Mouse (Mus musculus) liver, postnatal 0 days (tissue): Measurements from ENCODE around the gene Dlg2.

Experiments used
- CTCF ChIP-seq: sonication (generic); IDR thresholded peaks from 2 replicates; pipeline ENCODE4 v1.5.1; 2016; ENCODE audit warnings: antibody characterized with exemption, low read depth
- EP300 ChIP-seq: IDR thresholded peaks from 2 replicates; pipeline ENCODE4 v1.6.1; 2016; ENCODE audit warnings: antibody characterized with exemption, low read depth, mild to moderate bottlenecking

DNA sequence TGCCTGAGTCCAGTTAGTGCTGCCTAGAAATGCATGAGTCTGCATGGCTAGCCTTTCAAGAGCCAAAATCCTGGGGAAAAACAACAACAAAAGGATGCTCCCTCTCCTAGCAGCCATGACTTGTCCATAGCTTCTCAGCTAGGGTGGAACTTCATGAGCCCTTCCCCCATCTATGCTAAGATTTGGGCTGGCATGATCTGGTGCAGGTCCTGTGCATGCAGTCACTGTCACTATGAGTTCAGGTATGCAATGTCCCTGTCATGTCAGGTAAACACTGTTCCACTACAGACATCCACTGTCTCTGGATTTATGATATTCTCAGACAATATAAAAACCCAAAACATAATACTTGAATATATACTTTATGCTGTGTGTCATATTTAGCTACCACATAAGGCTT, 1563.7 kb downstream of the Dlg2 start:
- TF ChIP-seq CTCF = no peak
- no peak for TF ChIP-seq EP300
